Mouse (Mus musculus) limb, embryonic 14.5 days (tissue): ENCODE results near the gene Zfp64. TPM values are rescaled to one million over a fixed set of nuclear protein-coding genes. Genes with fewer than 3 reads are reported as not detected.
A peak's percentile ranks its signal among the peaks of the same experiment; 100 is the strongest.

Experiments used
- ATAC-seq: fragments of 200-750 bp; cut with Nextera tagmentation; 2 replicates; pipeline ENCODE4 v1.8.0; 2017; ENCODE audit warnings: low read depth, moderate number of reproducible peaks, moderate TSS enrichment; ENCODE audit not compliant: low FRiP score
- DNase-seq: peaks from one replicate; pipeline ENCODE4 v3.0.0-alpha.2; 2015; ENCODE audit warnings: low spot score
- H3K27ac ChIP-seq: fragments of 300-500 bp; sonication (generic); replicated peaks from 2 replicates; pipeline ENCODE4 v1.5.1; 2014; ENCODE audit warnings: low read depth, mild to moderate bottlenecking, low read length, moderate library complexity, mixed read lengths
- H3K27me3 ChIP-seq: fragments of 300-500 bp; sonication (generic); 2 replicates; pipeline ENCODE4 v1.6.1; 2014; ENCODE audit warnings: low read length, mixed read lengths; ENCODE audit not compliant: control insufficient read depth, insufficient read depth
- H3K36me3 ChIP-seq: fragments of 300-500 bp; sonication (generic); 2 replicates; pipeline ENCODE4 v1.6.1; 2014; ENCODE audit warnings: mild to moderate bottlenecking, low read length, moderate library complexity, mixed read lengths; ENCODE audit not compliant: control insufficient read depth, insufficient read depth
- H3K4me1 ChIP-seq: fragments of 300-500 bp; sonication (generic); 2 replicates; pipeline ENCODE4 v1.6.1; 2014; ENCODE audit warnings: antibody characterized with exemption, low read length, mixed read lengths; ENCODE audit not compliant: control insufficient read depth, insufficient read depth
- H3K4me2 ChIP-seq: fragments of 300-500 bp; sonication (generic); replicated peaks from 2 replicates; pipeline ENCODE4 v1.6.1; 2014; ENCODE audit warnings: low read depth, mild to moderate bottlenecking, low read length, moderate library complexity; ENCODE audit not compliant: severe bottlenecking
- H3K4me3 ChIP-seq: fragments of 300-500 bp; sonication (generic); replicated peaks from 2 replicates; pipeline ENCODE4 v1.5.1; 2014; ENCODE audit warnings: low read length
- H3K9ac ChIP-seq: fragments of 300-500 bp; sonication (generic); 2 replicates; pipeline ENCODE4 v1.6.1; 2014; ENCODE audit warnings: mild to moderate bottlenecking, low read depth, low read length, moderate library complexity; ENCODE audit not compliant: severe bottlenecking
- H3K9me3 ChIP-seq: fragments of 300-500 bp; sonication (generic); 2 replicates; pipeline ENCODE4 v1.6.1; 2016; ENCODE audit warnings: low read length; ENCODE audit not compliant: control insufficient read depth
- POLR2A ChIP-seq: fragments of 200-500 bp; IDR thresholded peaks from 2 replicates; pipeline ENCODE4 v1.8.0; 2012; ENCODE audit warnings: inconsistent platforms, mild to moderate bottlenecking, moderate library complexity, borderline replicate concordance; ENCODE audit not compliant: insufficient read depth, insufficient read length; ENCODE audit errors: extremely low read depth
- WGBS: fragments of 180-500 bp; shearing (Covaris S2); extraction: QIAGEN DNeasy Blood & Tissue Kit; methylation state at CpG from one replicate; pipeline ENCODE4 v1.1.7; 2014; 5-methylcytosine and 5-hydroxymethylcytosine counted together
- polyA plus RNA-seq, 2 experiments: library from polyadenylated mRNA; depleted of rRNA in 1 of 2; stranded (reverse) in 1 of 2; unstranded in 1 of 2; fragments of >200 nt; fragmentation: Nextera tagmentation in 1 of 2; extraction: Ambion mirVana in 1 of 2; gene quantifications; 2 replicates each; pipeline versions ENCODE4 v1.2.1 to v1.2.3; 2012 to 2014

Gene Zfp64
- polyA plus RNA-seq, 2 experiments, result 46.0 to 49.5 TPM

DNA sequence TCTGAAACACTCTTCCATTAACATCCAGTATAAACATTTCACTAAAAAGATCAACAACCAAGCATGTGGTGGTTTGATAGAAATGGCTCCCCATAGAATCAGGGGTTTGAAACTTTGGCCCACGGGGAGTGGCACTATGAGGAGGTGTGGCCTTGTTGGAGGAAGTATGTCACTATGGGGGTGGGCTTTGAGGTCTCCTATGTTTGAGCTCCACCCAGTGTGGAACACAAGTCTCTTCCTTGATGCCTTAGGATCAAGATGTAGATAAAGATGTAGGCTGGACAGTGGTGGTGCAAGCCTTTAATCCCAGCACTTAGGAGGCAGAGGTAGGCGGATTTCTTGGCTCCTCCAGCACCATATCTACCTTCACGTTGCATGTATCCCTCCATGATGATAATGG, 5.4 kb upstream of the Zfp64 start:
- Histone ChIP-seq H3K27ac (no peak overlapping the region), H3K27me3 (no peaks in the 10 kb centered on the region), H3K4me2 (no peak overlapping the region), H3K4me1 (peaks cover 3% of the 10 kb centered on the region), H3K9me3 (peaks cover 16% of the 10 kb centered on the region; the same call in 1 of the 2 replicates), H3K4me3 (no peak overlapping the region), H3K9ac (no peak overlapping the region), H3K36me3 (no peaks in the 10 kb centered on the region)
- no peak for TF ChIP-seq POLR2A
- ATAC-seq (no peak), DNase-seq (no peak)
- 87% methylated on average over 3 of the region's 3 CpGs for WGBS

DNA sequence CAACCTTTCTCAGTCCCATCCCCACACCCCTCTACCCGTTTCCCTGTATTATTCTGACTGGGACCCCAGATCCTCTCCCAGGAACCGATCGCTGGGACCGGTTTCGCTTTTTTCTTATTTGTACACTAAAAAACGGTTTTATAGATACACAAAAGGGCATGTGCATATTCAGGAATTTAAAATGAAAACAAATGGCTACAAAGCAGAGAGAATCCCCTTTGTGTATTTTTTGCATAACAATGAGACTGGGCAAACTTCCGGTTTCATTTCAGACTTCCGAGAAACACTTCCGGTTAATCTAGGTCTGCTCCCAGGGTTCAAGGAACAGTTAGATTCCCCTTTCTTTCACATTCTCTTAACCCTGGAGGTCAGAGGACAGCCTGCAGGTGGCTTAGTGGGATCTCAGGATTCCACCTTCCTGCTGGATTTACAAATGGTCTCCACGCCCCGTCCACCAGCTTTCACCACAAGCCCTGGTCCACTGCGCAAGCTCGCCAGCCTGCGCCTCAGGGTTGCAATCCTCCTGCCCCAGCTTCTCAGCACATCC, 4.0 kb upstream of the Zfp64 start:
- no peak for TF ChIP-seq POLR2A
- 77% methylated on average over 14 of the region's 14 CpGs for WGBS
- Histone ChIP-seq H3K27ac (no peak overlapping the region), H3K4me3 (no peak overlapping the region), H3K4me2 (no peak overlapping the region), H3K9ac (no peak overlapping the region), H3K36me3 (no peaks in the 10 kb centered on the region), H3K9me3 (peaks cover 4% of the 10 kb centered on the region; the same call in 1 of the 2 replicates), H3K4me1 (peaks cover 6% of the 10 kb centered on the region), H3K27me3 (no peaks in the 10 kb centered on the region)
- DNase-seq (no peak), ATAC-seq (no peak)

DNA sequence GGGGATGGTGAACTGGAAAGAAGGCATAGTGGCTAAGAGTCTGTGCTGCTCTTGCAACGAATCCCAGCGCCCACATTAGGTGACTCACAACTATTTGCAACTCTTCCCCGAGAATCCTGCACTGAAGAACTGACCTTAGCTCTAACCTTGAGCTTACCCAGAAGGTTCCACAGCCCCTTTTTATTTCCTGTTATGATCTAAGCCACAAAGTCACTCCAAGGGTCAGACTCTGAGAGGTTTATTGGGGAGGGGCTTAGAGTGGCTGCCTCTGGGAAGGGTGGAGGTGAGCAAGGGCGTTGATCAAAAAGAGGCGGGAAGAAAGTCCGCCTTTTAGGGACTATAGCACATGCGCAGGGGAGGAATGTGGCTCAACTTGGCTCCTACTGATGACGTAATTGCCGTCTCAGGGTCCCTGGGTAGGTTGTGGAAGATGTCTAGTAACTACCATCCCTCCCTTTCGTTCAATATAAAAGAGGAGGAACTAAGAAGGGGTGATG, 511 bp upstream of the Zfp64 start:
- peak overlapping the region; percentile 77 for H3K27ac ChIP-seq
- H3K4me2 ChIP-seq, result peak overlapping the region; percentile 87
- no peak for DNase-seq
- ATAC-seq, result no peak
- H3K27me3 ChIP-seq, result no peaks in the 10 kb centered on the region
- H3K9ac ChIP-seq, result peak overlapping the region; percentile 88; the same call in 1 of the 2 replicates
- H3K9me3 ChIP-seq, result no peaks in the 10 kb centered on the region
- peak overlapping the region; percentile 71 for H3K4me3 ChIP-seq
- peaks cover 12% of the 10 kb centered on the region for H3K4me1 ChIP-seq
- 51% methylated on average over 10 of the region's 10 CpGs for WGBS
- H3K36me3 ChIP-seq, result peaks cover 8% of the 10 kb centered on the region
- no peak for TF ChIP-seq POLR2A

DNA sequence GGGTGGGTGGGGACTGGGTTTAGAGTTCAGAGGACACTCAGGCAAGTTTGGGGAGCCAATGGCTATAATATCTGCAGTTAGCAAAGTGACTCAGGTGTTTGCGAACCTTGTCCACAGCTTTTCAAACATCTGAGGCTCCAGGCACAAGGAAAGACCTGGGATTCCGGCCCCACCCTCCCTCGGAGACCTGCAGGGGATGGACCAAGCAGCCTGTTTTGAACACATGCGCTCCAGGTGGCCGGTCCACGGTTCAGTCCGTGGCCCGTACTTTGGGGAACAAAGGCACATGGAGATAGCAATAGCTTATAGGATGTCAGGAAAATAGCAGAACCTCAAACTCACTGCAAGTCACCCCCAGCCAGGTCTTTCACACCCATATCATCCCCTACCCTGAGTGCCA, 1.0 kb downstream of the Zfp64 start:
- Histone ChIP-seq H3K4me1 (peaks cover 12% of the 10 kb centered on the region), H3K4me3 (peak overlapping the region; percentile 71), H3K27me3 (no peaks in the 10 kb centered on the region), H3K9ac (peak overlapping the region; percentile 88), H3K36me3 (peaks cover 21% of the 10 kb centered on the region), H3K9me3 (no peaks in the 10 kb centered on the region), H3K4me2 (peak overlapping the region; percentile 87), H3K27ac (no peak overlapping the region)
- no peak for TF ChIP-seq POLR2A
- no peak for ATAC-seq
- no peak for DNase-seq
- WGBS, result 6% methylated on average over 8 of the region's 8 CpGs

DNA sequence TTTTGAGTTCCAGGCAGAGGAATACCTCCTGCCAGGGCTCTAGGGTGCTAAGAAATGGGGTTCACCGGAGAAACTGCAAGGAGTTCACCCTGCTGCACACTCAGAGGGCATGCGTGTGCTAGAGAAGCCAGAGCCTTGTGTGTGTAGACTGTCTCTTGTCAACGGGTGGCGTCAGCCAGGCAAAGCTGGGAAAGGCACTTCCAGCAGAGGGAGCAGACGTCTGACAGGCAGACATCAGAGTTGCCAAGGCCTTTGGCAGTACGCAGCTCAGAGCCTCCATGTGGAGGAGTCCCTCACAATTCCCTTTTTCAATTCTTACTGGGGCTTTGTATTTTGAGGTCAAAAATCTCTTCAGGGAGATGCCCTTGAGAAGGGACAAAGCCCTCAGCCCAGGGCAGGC, 6.9 kb downstream of the Zfp64 start:
- no peak for ATAC-seq
- H3K27me3 ChIP-seq, result no peaks in the 10 kb centered on the region
- H3K4me2 ChIP-seq, result no peak overlapping the region
- no peaks in the 10 kb centered on the region for H3K9me3 ChIP-seq
- DNase-seq, result no peak
- no peak for TF ChIP-seq POLR2A
- no peak overlapping the region for H3K9ac ChIP-seq
- H3K36me3 ChIP-seq, result peaks cover 71% of the 10 kb centered on the region
- no peaks in the 10 kb centered on the region for H3K4me1 ChIP-seq
- 85% methylated on average over 6 of the region's 6 CpGs for WGBS
- H3K27ac ChIP-seq, result no peak overlapping the region
- no peak overlapping the region for H3K4me3 ChIP-seq

DNA sequence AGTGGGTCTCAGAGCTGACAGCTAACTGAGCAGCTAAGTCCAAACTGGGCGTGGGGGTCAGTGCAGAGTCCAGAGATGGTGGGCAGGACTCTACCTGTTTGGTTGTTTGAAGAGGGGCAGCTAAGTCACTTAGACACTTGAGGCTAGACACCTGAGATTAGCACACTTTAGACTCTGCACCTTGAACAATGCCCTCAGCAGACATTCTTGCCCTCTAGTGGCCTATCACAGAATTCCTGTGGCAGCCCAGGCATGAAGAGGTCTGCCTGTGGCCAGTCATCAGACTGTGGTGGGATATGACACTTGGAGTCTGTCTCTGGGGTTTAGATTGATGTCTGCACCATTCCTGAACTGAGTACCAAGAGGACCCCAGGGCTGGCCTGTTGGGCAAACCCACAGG, 7.7 kb downstream of the Zfp64 start:
- H3K36me3 ChIP-seq, result peaks cover 78% of the 10 kb centered on the region
- no peak overlapping the region for H3K9ac ChIP-seq
- ATAC-seq (no peak), DNase-seq (no peak)
- H3K4me1 ChIP-seq, result no peaks in the 10 kb centered on the region
- no peaks in the 10 kb centered on the region for H3K27me3 ChIP-seq
- no peak overlapping the region for H3K27ac ChIP-seq
- H3K4me3 ChIP-seq, result no peak overlapping the region
- 100% methylated on average over 1 of the region's 1 CpGs for WGBS
- H3K9me3 ChIP-seq, result no peaks in the 10 kb centered on the region
- TF ChIP-seq POLR2A, result no peak
- H3K4me2 ChIP-seq, result no peak overlapping the region
